Mouse (Mus musculus) spleen, adult 2 months (tissue): ENCODE data around the gene 4930519G04Rik.

Experiments used
- CTCF ChIP-seq: fragments of 200-500 bp; IDR thresholded peaks from 2 replicates; pipeline ENCODE4 v1.5.1; 2011; ENCODE audit warnings: mild to moderate bottlenecking, inconsistent platforms; ENCODE audit not compliant: insufficient read depth, insufficient read length, insufficient replicate concordance; ENCODE audit errors: extremely low read depth
- POLR2A ChIP-seq: fragments of 200-500 bp; IDR thresholded peaks from 2 replicates; pipeline ENCODE4 v1.6.1; 2011; ENCODE audit warnings: low read depth, low read length, inconsistent platforms

DNA sequence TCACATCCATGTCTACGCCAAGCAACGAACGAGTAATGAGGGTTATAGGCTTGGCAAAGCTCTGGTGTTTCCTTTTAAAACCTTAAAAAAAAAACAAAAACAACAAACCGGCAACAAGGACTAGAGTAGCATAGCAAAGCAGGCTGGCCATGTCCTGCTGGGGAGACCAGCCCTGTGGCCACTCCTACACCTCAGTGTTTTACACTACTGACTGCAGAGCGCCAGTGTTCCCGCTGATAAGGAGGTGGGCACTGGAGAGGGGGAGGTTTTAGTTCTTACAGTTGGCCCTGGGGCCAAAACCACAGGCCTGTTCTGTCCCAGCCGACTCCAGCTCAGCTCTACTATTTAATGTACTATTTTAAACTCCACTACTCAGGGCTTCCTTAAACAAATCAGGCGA is 46.0 kb upstream of the 4930519G04Rik start:
- TF ChIP-seq CTCF (no peak), POLR2A (no peak)
